Mouse (Mus musculus) megakaryocyte, embryonic 14.5 days (primary cell): Measurements from ENCODE around the gene Gm37240.

Source experiments
- FLI1 ChIP-seq: IDR thresholded peaks from 2 replicates; pipeline ENCODE4 v1.6.1; 2012; ENCODE audit warnings: low read length, inconsistent platforms, mixed read lengths
- GATA1 ChIP-seq: IDR thresholded peaks from 3 replicates; pipeline ENCODE4 v1.6.1; 2012; ENCODE audit warnings: mixed read lengths, low read length, inconsistent platforms, borderline replicate concordance

DNA sequence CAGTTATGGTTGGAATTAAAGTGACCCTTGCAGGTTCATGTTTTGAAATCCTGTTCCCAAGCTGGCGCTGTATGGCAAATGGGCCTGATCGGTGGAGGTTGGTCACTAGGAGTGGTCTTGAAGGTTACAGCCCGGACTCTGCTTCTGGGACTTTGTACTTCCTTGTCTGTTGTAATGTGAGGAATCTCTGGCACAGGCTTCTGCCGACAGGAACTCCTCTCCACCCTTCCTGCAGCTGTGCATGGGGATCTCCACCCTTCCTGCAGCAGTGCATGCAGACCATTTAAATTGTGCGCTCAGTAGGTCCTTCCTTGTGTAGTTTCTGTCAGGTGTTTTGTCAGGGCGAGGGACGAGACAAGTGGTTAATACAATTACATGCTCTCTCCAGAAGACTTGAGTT, 1034.4 kb downstream of the Gm37240 start:
- TF ChIP-seq GATA1, result no peak
- TF ChIP-seq FLI1, result no peak
